Mouse (Mus musculus): Measurements from ENCODE around the gene Kat2a.

- no peak for TF ChIP-seq CTCF (IDR thresholded peaks at IDR 0.05; ENCODE audit: low read depth)
- no peak for TF ChIP-seq EP300 (IDR thresholded peaks at IDR 0.05; ENCODE audit: low read depth)
Measured at GRCm38 (mm10) chr11:100750127-100750526, 37.9 kb upstream of the Kat2a start.

All from liver, embryonic 14.5 days (tissue).